Comparison of ENCODE assay signal across 14 mouse cellular contexts in genomic region chr6:127669313-127669712, GRCm38 (mm10).
A peak's percentile ranks its signal among the peaks of the same experiment; 100 is the strongest.
DNase-seq lines count a peak whose midpoint lies in the region; ATAC-seq lines count a peak whose summit lies in the region.
"Had no signal": no experiment of that assay in that cellular context is flagged by ENCODE, and none has a peak within 500 bp of the region (broad histone marks: within the 10 kb centered on the region; RNA-seq: fewer than 3 reads in every experiment).

No protein-coding gene starts in this region.

- peaks cover 5% of the 10 kb centered on the region; the same call in 1 of the 2 replicates for H3K4me1 ChIP-seq in forebrain, embryonic 14.5 days (ENCODE audit: control insufficient read depth, insufficient read depth, low read length)
- H3K4me1 ChIP-seq in forebrain, embryonic 12.5 days: peaks cover 13% of the 10 kb centered on the region
- H3K4me1 ChIP-seq in midbrain, embryonic 15.5 days: peaks cover 6% of the 10 kb centered on the region

- H3K9me3 ChIP-seq in forebrain, embryonic 14.5 days (replicated peaks; ENCODE audit: control insufficient read depth, low read length): no peaks in the 10 kb centered on the region
- H3K9me3 ChIP-seq in forebrain, embryonic 12.5 days: no peaks in the 10 kb centered on the region
- no peaks in the 10 kb centered on the region for H3K9me3 ChIP-seq in midbrain, embryonic 15.5 days

- intact Hi-C loops in left cerebral cortex, postnatal 10 days (cut with DNase I): loop anchor here (10.0 kb wide), 1 partner anchor 95 kb away; the partner anchor contains the start of gene Prmt8
- intact Hi-C loops in left cerebral cortex, postnatal 36 days (cut with DNase I): no loop called here

- peak; percentile 51 for DNase-seq in forebrain, embryonic 14.5 days (ENCODE audit: low spot score)
- peak; percentile 50 to 58 for DNase-seq in left cerebral cortex, postnatal 10 days (ENCODE audit: extremely low spot score in 1 of 2, low spot score in 2 of 2)
- DNase-seq in left cerebral cortex, postnatal 36 days (ENCODE audit: low spot score in 2 of 2): no peak
- peak; percentile 86 for DNase-seq in brain, adult 2 months (ENCODE audit: low read depth, low spot score)
- no peak for DNase-seq in ovary, postnatal 36 days (ENCODE audit: low spot score)
- DNase-seq: gastrocnemius, postnatal 10 days; heart, postnatal 14 days; lung, postnatal 14 days had no signal

- peak; percentile 32; the same call in 1 of the 2 replicates for ATAC-seq in forebrain, embryonic 14.5 days
- ATAC-seq in forebrain, embryonic 12.5 days (ENCODE audit: low FRiP score): no peak
- 0 out of 2 replicates have a peak, but pooled peaks have one; percentile 55 for ATAC-seq in midbrain, embryonic 15.5 days (replicated peaks)
- ATAC-seq: intestine, embryonic 16.5 days had no signal

- no peak overlapping the region for H3K27ac ChIP-seq in forebrain, embryonic 14.5 days (ENCODE audit: low read depth, low read length)
- H3K27ac ChIP-seq in forebrain, embryonic 12.5 days: no peak overlapping the region; the same call in 1 of the 2 replicates
- H3K27ac ChIP-seq in midbrain, embryonic 15.5 days: no peak overlapping the region
- H3K27ac ChIP-seq: kidney, postnatal 0 days; liver, embryonic 14.5 days; midbrain, embryonic 12.5 days had no signal

- H3K4me2 ChIP-seq in forebrain, embryonic 14.5 days (ENCODE audit: low read length): no peak overlapping the region
- H3K4me2 ChIP-seq in forebrain, embryonic 12.5 days: no peak overlapping the region
- H3K4me2 ChIP-seq in midbrain, embryonic 15.5 days: no peak overlapping the region
- H3K4me2 ChIP-seq: midbrain, embryonic 12.5 days had no signal

- no peak overlapping the region for H3K4me3 ChIP-seq in forebrain, embryonic 14.5 days (ENCODE audit: low read depth, low read length)
- H3K4me3 ChIP-seq in forebrain, embryonic 12.5 days (replicated peaks): no peak overlapping the region
- H3K4me3 ChIP-seq in midbrain, embryonic 15.5 days: no peak overlapping the region
- H3K4me3 ChIP-seq: midbrain, embryonic 12.5 days had no signal

- no peaks in the 10 kb centered on the region for H3K36me3 ChIP-seq in forebrain, embryonic 14.5 days (ENCODE audit: control insufficient read depth, insufficient read depth, low read length)
- no peaks in the 10 kb centered on the region for H3K36me3 ChIP-seq in forebrain, embryonic 12.5 days (replicated peaks)
- H3K36me3 ChIP-seq in midbrain, embryonic 15.5 days (replicated peaks): no peaks in the 10 kb centered on the region
- H3K36me3 ChIP-seq: midbrain, embryonic 12.5 days had no signal

- no peak overlapping the region for H3K9ac ChIP-seq in forebrain, embryonic 14.5 days (ENCODE audit: low read length)
- H3K9ac ChIP-seq in forebrain, embryonic 12.5 days: no peak overlapping the region
- H3K9ac ChIP-seq in midbrain, embryonic 15.5 days: no peak overlapping the region
- H3K9ac ChIP-seq: liver, embryonic 14.5 days; midbrain, embryonic 12.5 days had no signal

- H3K27me3 ChIP-seq in forebrain, embryonic 14.5 days (replicated peaks; ENCODE audit: control insufficient read depth, insufficient read depth, low read length): no peaks in the 10 kb centered on the region
- H3K27me3 ChIP-seq in forebrain, embryonic 12.5 days: no peaks in the 10 kb centered on the region
- H3K27me3 ChIP-seq in midbrain, embryonic 15.5 days (replicated peaks): no peaks in the 10 kb centered on the region
- H3K27me3 ChIP-seq: midbrain, embryonic 12.5 days had no signal

- 64% methylated on average over 4 of the region's 4 CpGs for WGBS in forebrain, embryonic 14.5 days
- 63% methylated on average over 4 of the region's 4 CpGs for WGBS in forebrain, embryonic 12.5 days
- WGBS in midbrain, embryonic 15.5 days: 56% methylated on average over 4 of the region's 4 CpGs

Comparison
In these comparisons a context has a peak if more than half of its experiments do, and no peak if none do; other contexts are left out.
1. DNase-seq: peak in forebrain, embryonic 14.5 days (single experiment), left cerebral cortex, postnatal 10 days (2 of 2) and brain, adult 2 months (single experiment); none in left cerebral cortex, postnatal 36 days (0 of 2) and ovary, postnatal 36 days (single experiment).